In the genomic region with DNA sequence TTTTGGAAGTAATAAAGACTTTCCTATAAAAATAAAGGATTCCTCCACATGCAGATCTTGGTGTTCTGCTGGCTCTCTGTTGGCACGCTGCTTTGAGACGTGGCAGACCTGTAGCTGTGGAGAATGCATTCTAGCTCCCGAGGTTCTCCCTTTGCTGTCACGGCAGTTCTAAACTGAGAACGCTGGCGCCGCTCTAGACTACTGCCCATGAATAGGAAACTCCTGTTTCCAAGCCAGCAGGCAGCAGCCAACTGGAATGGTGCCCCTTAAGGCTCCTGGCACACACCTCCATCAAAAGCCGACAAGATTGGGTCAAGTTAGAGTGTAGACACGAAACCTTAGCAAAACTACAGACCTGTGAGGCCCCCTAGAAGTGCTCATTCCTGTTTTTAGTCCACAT, we compare ENCODE assay signal across 10 mouse cellular contexts. TPM values are rescaled to one million over a fixed set of nuclear protein-coding genes. Genes with fewer than 3 reads are reported as not detected.
A peak's percentile ranks its signal among the peaks of the same experiment; 100 is the strongest.
DNase-seq lines count a peak whose midpoint lies in the region; ATAC-seq and TF ChIP-seq lines count a peak whose summit lies in the region.
"Had no signal": no experiment of that assay in that cellular context is flagged by ENCODE, and none has a peak within 500 bp of the region (broad histone marks: within the 10 kb centered on the region; RNA-seq: fewer than 3 reads in every experiment).

No protein-coding gene starts in this region.

- WGBS in hindbrain, postnatal 0 days, result 72% methylated on average over 9 of the region's 9 CpGs
- 91% methylated on average over 9 of the region's 9 CpGs for WGBS in hindbrain, embryonic 14.5 days

- TF ChIP-seq CTCF in hindbrain, postnatal 0 days (IDR thresholded peaks at IDR 0.05; ENCODE audit: low read depth), result no peak

- no peaks in the 10 kb centered on the region for H3K9me3 ChIP-seq in hindbrain, postnatal 0 days (ENCODE audit: low read length)
- no peaks in the 10 kb centered on the region for H3K9me3 ChIP-seq in hindbrain, embryonic 14.5 days (ENCODE audit: control insufficient read depth, low read length)

- H3K27me3 ChIP-seq in hindbrain, postnatal 0 days (ENCODE audit: insufficient read depth, low read length), result no peaks in the 10 kb centered on the region
- no peaks in the 10 kb centered on the region for H3K27me3 ChIP-seq in hindbrain, embryonic 14.5 days (ENCODE audit: control insufficient read depth, insufficient read depth, low read length)

- H3K27ac ChIP-seq in hindbrain, postnatal 0 days, result 0 out of 2 replicates have a peak overlapping the region, but pooled peaks have one; percentile 7
- no peak overlapping the region for H3K27ac ChIP-seq in hindbrain, embryonic 14.5 days

- peak; percentile 12 for DNase-seq in hindbrain, postnatal 0 days (ENCODE audit: low spot score)
- DNase-seq in hindbrain, embryonic 14.5 days (ENCODE audit: low spot score), result no peak
- DNase-seq in cerebellum, adult 11 months, result peak; percentile 63
- DNase-seq in kidney, postnatal 36 days, result peak; percentile 57 to 70
- DNase-seq in urinary bladder, adult 18-20 months (ENCODE audit: low spot score in 2 of 2), result no peak
- no peak for DNase-seq in lung, postnatal 36 days
- DNase-seq: liver, postnatal 0 days had no signal

- no peaks in the 10 kb centered on the region for H3K36me3 ChIP-seq in hindbrain, postnatal 0 days (ENCODE audit: insufficient read depth, low read length)
- no peaks in the 10 kb centered on the region for H3K36me3 ChIP-seq in hindbrain, embryonic 14.5 days (replicated peaks; ENCODE audit: control insufficient read depth, insufficient read depth)

- no peak overlapping the region for H3K4me2 ChIP-seq in hindbrain, postnatal 0 days (ENCODE audit: low read depth, low read length)
- no peak overlapping the region for H3K4me2 ChIP-seq in hindbrain, embryonic 14.5 days (replicated peaks)

- no peak overlapping the region for H3K9ac ChIP-seq in hindbrain, postnatal 0 days (replicated peaks; ENCODE audit: low read length)
- no peak overlapping the region for H3K9ac ChIP-seq in hindbrain, embryonic 14.5 days
- H3K9ac ChIP-seq: liver, postnatal 0 days had no signal

- no peak for ATAC-seq in hindbrain, postnatal 0 days
- ATAC-seq in hindbrain, embryonic 14.5 days (ENCODE audit: low FRiP score), result no peak
- peak; percentile 96 for ATAC-seq in frontal cortex, adult (ENCODE audit: low TSS enrichment)
- no peak for ATAC-seq in megakaryocyte progenitor cell, adult 5-6 weeks (replicated peaks; ENCODE audit: poor library complexity)
- ATAC-seq: intestine, postnatal 0 days; liver, postnatal 0 days had no signal

- H3K4me3 ChIP-seq in hindbrain, postnatal 0 days (ENCODE audit: low read length), result no peak overlapping the region
- no peak overlapping the region for H3K4me3 ChIP-seq in hindbrain, embryonic 14.5 days (replicated peaks; ENCODE audit: low read length)

- H3K4me1 ChIP-seq in hindbrain, postnatal 0 days (ENCODE audit: insufficient read depth, low read length), result no peaks in the 10 kb centered on the region
- no peaks in the 10 kb centered on the region for H3K4me1 ChIP-seq in hindbrain, embryonic 14.5 days (replicated peaks; ENCODE audit: control insufficient read depth, insufficient read depth, low read length)

RNA-seq across cellular contexts. Expression of gene Lpcat3, which starts 10.8 kb away (rescaled TPM):
- total RNA-seq in hindbrain, postnatal 0 days (2014; rRNA removed), result 32.0 and 48.5 TPM in 2 replicates
- polyA plus RNA-seq in hindbrain, postnatal 0 days (2015; fragmentation: Nextera tagmentation; extraction: Ambion mirVana), result 49.5 and 53.3 TPM in 2 replicates
- polyA plus RNA-seq in hindbrain, embryonic 14.5 days (2014; fragmentation: Nextera tagmentation; extraction: Ambion mirVana), result 42.4 and 42.9 TPM in 2 replicates
- 38.4 and 40.7 TPM in 2 replicates for total RNA-seq in megakaryocyte progenitor cell, adult 5-6 weeks (2015)
- 27.8 and 28.8 TPM in 2 replicates for total RNA-seq in megakaryocyte progenitor cell, adult 5-6 weeks (2017)

RNA-seq across cellular contexts. Expression of gene C1s2, which starts 37.7 kb away (rescaled TPM):
- not detected in 2 replicates for total RNA-seq in hindbrain, postnatal 0 days (2014; rRNA removed)
- 0.13 and 0.18 TPM in 2 replicates for polyA plus RNA-seq in hindbrain, postnatal 0 days (2015; fragmentation: Nextera tagmentation; extraction: Ambion mirVana)
- 0.07 TPM in 1 of 2 replicates, not detected in the other for polyA plus RNA-seq in hindbrain, embryonic 14.5 days (2014; fragmentation: Nextera tagmentation; extraction: Ambion mirVana)
- total RNA-seq in megakaryocyte progenitor cell, adult 5-6 weeks (2015), result not detected in 2 replicates
- total RNA-seq in megakaryocyte progenitor cell, adult 5-6 weeks (2017), result not detected in 2 replicates
- polyA plus RNA-seq: intestine, postnatal 0 days; liver, postnatal 0 days had no signal

RNA-seq across cellular contexts. Expression of gene Emg1, which starts 38.4 kb away (rescaled TPM):
- 75.8 and 102 TPM in 2 replicates for total RNA-seq in hindbrain, postnatal 0 days (2014; rRNA removed)
- 100 and 102 TPM in 2 replicates for polyA plus RNA-seq in hindbrain, postnatal 0 days (2015; fragmentation: Nextera tagmentation; extraction: Ambion mirVana)
- polyA plus RNA-seq in hindbrain, embryonic 14.5 days (2014; fragmentation: Nextera tagmentation; extraction: Ambion mirVana), result 91.4 and 94.1 TPM in 2 replicates
- 204 and 205 TPM in 2 replicates for total RNA-seq in megakaryocyte progenitor cell, adult 5-6 weeks (2015)
- total RNA-seq in megakaryocyte progenitor cell, adult 5-6 weeks (2017), result 304 and 317 TPM in 2 replicates

RNA-seq across cellular contexts. Expression of gene Phb2, which starts 38.5 kb away (rescaled TPM):
- total RNA-seq in hindbrain, postnatal 0 days (2014; rRNA removed), result 218 and 223 TPM in 2 replicates
- 267 and 270 TPM in 2 replicates for polyA plus RNA-seq in hindbrain, postnatal 0 days (2015; fragmentation: Nextera tagmentation; extraction: Ambion mirVana)
- polyA plus RNA-seq in hindbrain, embryonic 14.5 days (2014; fragmentation: Nextera tagmentation; extraction: Ambion mirVana), result 241 and 242 TPM in 2 replicates
- total RNA-seq in megakaryocyte progenitor cell, adult 5-6 weeks (2015), result 229 and 271 TPM in 2 replicates
- 335 and 374 TPM in 2 replicates for total RNA-seq in megakaryocyte progenitor cell, adult 5-6 weeks (2017)

Comparison
In these comparisons a context has a peak if more than half of its experiments do, and no peak if none do; other contexts are left out.
1. DNase-seq: peak in hindbrain, postnatal 0 days (single experiment), cerebellum, adult 11 months (single experiment) and kidney, postnatal 36 days (2 of 2); none in hindbrain, embryonic 14.5 days (single experiment), urinary bladder, adult 18-20 months (0 of 2) and lung, postnatal 36 days (single experiment).